Mouse (Mus musculus) NIH3T3 (cell line): ENCODE data around the gene Pbp2.

ENCODE experiments used
- DNase-seq: peaks from one replicate; pipeline ENCODE4 v3.0.0-alpha.2; 2012; ENCODE audit warnings: low read depth

Gene Pbp2

DNA sequence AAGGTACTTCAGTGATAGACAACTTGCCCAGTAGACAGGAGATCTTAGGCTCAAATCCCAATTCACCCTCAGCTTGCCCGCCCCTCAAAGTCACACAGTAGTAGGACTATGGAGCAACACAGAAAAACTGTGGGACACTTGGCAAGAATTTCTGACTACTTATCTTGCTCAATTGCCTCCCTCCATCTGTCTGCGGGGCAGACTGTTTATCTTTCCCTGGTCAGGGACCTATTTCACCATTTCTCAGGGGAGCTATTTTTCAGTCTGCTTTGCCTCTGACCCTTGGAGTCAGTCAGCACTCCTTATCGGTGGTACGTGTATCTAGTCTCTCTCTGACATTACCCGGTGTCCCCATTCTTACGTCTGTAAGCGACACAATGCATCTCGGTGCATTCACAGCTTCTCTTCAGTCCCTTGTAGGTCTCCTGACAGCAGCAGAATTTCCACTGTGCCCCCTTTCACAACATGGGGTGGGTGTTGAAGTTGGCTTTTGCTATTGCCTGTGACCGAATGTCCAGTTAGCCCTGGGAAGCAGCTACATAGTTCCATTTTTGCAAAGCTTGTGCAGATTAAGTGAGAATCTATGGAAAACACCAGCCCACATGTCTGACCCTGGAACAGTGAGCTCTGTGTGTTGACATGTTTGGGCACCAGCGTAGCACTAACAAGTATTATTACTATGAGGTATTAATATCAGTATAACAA, 7.6 kb downstream of the Pbp2 start:
- peak; percentile 23 for DNase-seq

DNA sequence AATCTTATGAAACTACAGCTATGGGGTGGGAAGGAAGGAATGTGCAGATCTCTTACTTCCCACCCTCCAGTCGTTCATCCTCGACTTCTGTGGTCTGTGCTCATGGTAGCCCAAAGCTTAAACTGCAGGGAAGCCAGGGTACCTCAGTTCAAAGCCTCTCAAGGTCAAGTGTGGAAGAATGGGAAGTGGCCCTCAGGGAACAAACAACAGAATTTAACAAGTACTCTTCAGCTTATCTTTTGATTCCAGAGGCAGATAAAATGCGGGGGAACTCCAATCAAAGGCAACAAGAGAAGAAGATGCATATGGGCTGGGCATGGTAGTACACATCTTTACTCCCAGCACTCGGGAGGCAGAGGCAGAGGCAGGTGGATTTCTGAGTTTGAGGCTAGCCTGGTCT, 9.7 kb downstream of the Pbp2 start:
- no peak for DNase-seq

GRCm38 (mm10) chr6:135299024-135299550, 11.1 kb downstream of the Pbp2 start:
- peak; percentile 34 for DNase-seq

- no peak for DNase-seq
Observed at GRCm38 (mm10) chr6:135297570-135297969, 12.6 kb downstream of the Pbp2 start.

DNA sequence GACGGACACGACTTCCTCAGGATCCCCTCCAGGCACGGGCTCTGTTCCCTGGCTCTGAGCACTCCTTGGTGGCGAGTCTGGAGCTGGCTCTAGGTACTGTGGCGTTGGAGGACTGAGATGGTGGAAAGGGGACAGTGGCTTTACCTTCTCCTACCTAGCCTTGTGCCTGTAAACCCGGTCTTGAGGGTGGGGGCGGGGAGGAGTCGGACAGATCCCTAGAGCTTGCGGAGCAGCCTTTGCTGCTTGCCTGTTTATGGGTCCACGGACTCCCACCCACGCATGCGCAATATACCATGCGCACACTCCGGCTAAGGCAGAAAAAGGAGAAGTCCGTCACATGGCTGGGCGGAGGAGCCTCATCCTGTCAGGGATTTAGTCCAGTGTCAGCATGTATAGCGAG, 13.9 kb downstream of the Pbp2 start:
- DNase-seq: no peak

- peak; percentile 65 for DNase-seq
Observed at GRCm38 (mm10) chr6:135295082-135295861, 14.9 kb downstream of the Pbp2 start.

- DNase-seq: no peak
Observed at GRCm38 (mm10) chr6:135294150-135294549, 16.1 kb downstream of the Pbp2 start.

DNA sequence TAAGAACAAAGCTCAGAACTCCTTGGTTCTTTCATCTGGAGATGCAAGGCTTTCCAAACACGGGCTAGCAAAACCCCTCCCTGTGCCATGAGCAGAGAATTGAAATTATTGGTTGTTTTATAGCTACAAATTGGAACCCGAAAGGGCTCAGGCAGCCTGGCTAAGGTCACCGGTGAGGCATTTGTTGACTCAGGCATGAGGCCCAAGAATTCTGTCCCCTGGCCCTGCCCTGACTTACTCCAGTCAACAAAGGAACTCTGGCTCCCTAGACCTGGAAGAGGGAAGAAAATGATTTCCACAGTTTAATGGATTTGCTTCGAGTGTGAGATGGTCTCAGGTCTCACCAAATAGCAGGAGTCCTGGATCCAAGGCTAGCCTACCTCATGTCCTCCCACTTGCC, 17.8 kb downstream of the Pbp2 start:
- DNase-seq: peak; percentile 15

DNA sequence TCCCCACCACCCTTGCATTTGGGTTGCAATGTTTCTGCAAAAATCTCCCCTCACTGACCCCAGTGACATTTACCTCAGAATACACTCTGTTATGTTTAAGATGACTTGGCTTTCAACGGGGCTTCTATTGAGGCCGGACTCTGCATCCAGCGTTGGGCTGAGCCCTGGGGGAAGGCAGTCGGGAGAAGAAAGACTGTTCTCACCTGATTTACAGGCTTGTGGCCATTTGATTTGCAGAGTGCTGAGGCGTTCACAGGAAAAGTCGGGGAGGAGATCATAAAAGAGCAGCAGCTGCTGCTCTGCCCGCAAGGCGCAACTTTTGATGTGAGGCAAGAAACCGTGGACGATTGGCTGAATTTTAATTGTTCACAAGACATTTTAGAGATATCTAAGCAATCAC, 30.3 kb downstream of the Pbp2 start:
- DNase-seq: no peak

- DNase-seq: no peak
Observed at GRCm38 (mm10) chr6:135279286-135279685, 30.9 kb downstream of the Pbp2 start.

DNA sequence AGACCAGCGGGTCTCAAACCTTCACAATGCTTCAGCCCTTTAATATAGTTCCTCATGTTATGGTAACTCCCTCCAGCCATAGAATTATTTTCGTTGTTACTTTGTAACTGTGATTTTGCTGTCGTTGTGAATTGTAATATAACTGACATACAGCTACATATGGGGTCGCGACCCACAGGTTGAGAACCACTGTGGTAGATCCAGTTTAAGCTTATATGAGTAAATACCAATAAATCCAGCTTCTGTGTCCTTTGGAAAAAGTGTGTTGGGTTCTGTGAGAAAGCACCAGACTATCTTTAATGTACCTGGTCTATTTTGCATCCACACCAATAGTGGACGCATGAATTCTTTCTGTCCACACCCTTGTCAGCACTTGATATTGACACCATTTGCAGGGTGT, 31.9 kb downstream of the Pbp2 start:
- no peak for DNase-seq

DNA sequence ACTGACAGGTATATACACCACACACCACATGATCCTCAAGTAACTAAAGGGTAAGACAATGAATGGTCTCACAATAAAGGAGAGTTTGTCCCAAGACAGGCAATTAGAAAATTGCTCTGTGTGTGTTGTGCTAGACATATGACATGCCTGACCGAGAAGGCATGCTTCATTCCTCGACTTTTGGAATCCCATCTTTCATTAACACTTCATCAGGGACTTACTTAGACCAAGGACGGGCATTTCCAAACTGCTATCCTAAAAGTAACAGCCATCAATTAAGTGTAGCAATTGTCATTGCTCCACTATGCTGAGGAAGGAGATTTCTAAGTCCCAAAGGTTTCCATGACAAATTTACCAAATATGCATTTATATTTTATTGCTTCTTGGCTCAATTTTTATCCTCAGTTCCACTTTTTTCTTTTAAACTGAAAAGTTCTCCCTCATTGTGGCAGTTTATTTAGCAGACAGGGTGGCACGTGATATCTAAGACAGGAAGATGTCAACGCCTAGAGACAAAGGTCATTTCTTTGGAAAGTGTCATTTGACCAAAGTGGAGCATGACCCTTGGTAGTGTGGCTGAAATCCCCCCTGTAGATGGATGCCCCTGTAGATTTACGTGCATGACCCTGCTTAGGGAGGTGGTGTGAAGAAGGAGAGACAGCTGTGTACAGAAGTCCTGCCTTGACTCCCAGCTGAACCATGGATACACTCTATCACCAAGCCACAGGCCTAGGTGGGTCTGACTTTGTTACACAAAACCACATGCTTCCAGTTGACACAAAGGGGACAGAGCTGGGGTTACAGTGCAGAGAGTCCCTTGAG, 33.5 kb downstream of the Pbp2 start:
- DNase-seq: no peak

GRCm38 (mm10) chr6:135275231-135275630, 35.0 kb downstream of the Pbp2 start:
- DNase-seq: no peak

DNA sequence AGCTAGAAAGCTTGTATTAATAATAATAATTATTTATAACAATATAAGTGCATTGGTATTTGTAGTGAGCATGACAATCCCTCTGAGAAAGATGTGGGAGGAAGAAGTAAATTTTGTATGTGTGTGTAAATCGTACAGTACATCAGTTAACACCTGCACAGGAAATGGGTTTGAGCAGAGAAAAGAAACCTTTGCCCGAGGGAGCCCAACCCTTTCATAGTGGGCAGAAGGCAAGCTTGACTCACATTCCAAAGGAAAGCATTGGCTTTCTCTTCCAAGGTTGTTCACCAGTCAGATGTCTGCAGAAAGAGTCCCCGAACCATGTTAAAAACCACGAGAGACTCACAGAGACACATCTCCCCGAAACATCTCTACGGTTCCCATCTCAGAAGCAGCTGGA, 37.1 kb downstream of the Pbp2 start:
- DNase-seq: no peak

GRCm38 (mm10) chr6:135271761-135272160, 38.4 kb downstream of the Pbp2 start:
- no peak for DNase-seq

DNA sequence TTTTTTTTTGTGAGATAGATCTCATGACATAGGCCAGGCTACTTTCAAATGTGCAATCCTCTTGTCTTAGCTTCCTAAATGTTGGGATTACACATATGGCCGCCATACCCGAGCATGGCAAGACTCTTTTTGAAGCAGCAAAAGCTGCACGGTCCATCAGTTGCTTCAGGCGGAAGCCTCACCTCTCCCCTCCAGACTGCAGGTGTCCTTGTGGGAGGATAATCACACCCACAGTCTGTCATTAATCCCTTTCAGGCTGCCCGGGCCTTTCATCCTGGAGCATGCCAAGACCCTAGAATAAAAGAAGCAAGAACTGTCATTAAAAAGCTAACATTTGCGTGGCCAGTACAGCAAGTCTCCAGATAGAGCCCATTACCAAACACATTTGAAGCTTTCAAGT, 40.6 kb downstream of the Pbp2 start:
- no peak for DNase-seq

DNA sequence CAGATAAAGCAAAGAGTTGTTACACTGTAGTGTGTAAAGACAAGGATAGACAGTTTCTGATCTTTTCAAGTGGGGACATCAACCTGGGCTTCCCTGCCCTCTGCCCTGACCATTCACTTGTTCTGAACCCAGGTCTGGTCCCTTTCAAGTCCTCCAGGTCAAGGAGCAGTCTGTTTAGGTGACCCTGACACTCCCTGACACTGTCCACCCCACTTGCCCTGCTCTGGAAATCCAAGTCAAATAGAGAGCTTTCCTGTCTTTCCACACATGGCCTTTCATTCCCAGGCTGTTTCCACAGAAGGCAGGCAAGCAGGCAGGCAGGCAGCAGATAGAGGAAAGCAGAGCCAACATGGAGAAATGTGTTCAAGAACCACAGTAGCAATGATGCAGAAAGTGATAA, 41.8 kb downstream of the Pbp2 start:
- no peak for DNase-seq

GRCm38 (mm10) chr6:135267221-135267620, 43.0 kb downstream of the Pbp2 start:
- no peak for DNase-seq

GRCm38 (mm10) chr6:135266056-135266455, 44.1 kb downstream of the Pbp2 start:
- DNase-seq: peak; percentile 27

DNA sequence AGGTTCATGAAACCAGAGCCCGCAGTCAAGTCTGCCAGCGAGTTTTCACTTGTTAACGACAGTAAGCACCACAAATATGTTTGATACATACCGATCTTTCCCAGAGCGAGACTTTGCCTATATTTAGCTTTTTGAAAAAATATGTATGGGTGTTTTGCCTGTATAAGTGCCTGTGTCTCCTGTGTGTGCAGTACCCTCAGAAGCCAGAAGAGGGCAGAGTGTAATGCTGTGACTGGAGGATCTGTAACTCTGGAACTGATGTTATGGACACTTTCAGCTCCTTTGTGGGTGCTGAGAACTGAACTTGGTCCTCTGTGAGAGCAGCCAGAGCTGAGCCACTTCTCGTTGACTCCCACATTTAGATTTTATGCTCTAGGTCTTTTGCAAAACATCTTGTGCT, 46.1 kb downstream of the Pbp2 start:
- peak; percentile 21 for DNase-seq

- no peak for DNase-seq
Observed at GRCm38 (mm10) chr6:135262565-135262964, 47.6 kb downstream of the Pbp2 start.

- no peak for DNase-seq
Observed at GRCm38 (mm10) chr6:135261124-135261523, 49.1 kb downstream of the Pbp2 start.

DNA sequence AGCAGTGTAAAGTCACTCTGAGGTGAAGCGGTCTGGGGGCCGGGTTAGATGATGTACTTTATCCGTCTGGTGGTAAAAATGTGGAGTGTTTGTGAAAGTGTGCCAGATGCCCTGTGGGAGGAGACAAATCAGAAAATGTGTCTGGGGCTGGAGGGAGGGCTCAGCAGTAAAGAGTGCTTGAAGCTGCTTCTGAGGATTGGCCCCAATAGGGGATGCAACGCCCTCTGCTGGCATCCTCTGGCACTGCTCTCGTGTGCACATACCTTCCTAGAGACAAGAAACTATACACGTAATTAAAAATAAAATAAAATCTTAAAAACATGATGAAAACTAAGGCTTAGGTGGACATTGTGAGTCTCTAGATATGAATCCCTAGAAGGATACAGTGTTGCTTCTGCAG, 49.8 kb downstream of the Pbp2 start:
- no peak for DNase-seq
